Comparison of ENCODE assay signal across 8 mouse cellular contexts in genomic region chr2:59438479-59438935, GRCm38 (mm10). TPM values are rescaled to one million over a fixed set of nuclear protein-coding genes. Genes with fewer than 3 reads are reported as not detected.
DNase-seq lines count a peak whose midpoint lies in the region; ATAC-seq and TF ChIP-seq lines count a peak whose summit lies in the region.

No protein-coding gene starts in this region.

- intact Hi-C loops in left cerebral cortex, postnatal 36 days (cut with DNase I): loop anchor here (5.0 to 10.0 kb wide), 4 partner anchors 276 to 756 kb away; partner anchors contain the start of genes Ccdc148 and Pkp4

- no peaks in the 10 kb centered on the region for H3K36me3 ChIP-seq in intestine, postnatal 0 days (ENCODE audit: control insufficient read depth, insufficient read depth)
- H3K36me3 ChIP-seq in midbrain, embryonic 10.5 days: no peaks in the 10 kb centered on the region

- DNase-seq in 416B (ENCODE audit: low read depth): peak; percentile 89
- DNase-seq in adrenal gland, adult (ENCODE audit: inconsistent age in 2 of 2, low spot score in 1 of 2): peak; percentile 76 to 94
- DNase-seq in embryo, embryonic 10 days (ENCODE audit: low spot score): peak; percentile 86
- peak; percentile 45 to 67 for DNase-seq in left cerebral cortex, postnatal 36 days (ENCODE audit: low spot score in 2 of 2)
- DNase-seq in midbrain, embryonic 10.5 days (ENCODE audit: low spot score): peak; percentile 45
- peak; percentile 8 to 34 for DNase-seq in spleen, postnatal 10 days (ENCODE audit: low spot score in 2 of 2)

- no peak overlapping the region for H3K9ac ChIP-seq in intestine, postnatal 0 days (ENCODE audit: low read depth, low read length)

- no peak overlapping the region for H3K27ac ChIP-seq in intestine, postnatal 0 days (ENCODE audit: low read depth, low read length)
- H3K27ac ChIP-seq in midbrain, embryonic 10.5 days (replicated peaks): no peak overlapping the region

- H3K4me2 ChIP-seq in intestine, postnatal 0 days (replicated peaks; ENCODE audit: low read depth): peak overlapping the region; percentile 58

- no peaks in the 10 kb centered on the region for H3K9me3 ChIP-seq in intestine, postnatal 0 days (ENCODE audit: control insufficient read depth)
- no peaks in the 10 kb centered on the region for H3K9me3 ChIP-seq in midbrain, embryonic 10.5 days (replicated peaks)

- H3K27me3 ChIP-seq in intestine, postnatal 0 days (replicated peaks; ENCODE audit: control insufficient read depth, insufficient read depth, low read length): no peaks in the 10 kb centered on the region
- H3K27me3 ChIP-seq in midbrain, embryonic 10.5 days (ENCODE audit: low read depth, poor library complexity, severe bottlenecking): no peaks in the 10 kb centered on the region

- H3K4me3 ChIP-seq in intestine, postnatal 0 days (ENCODE audit: low read depth, low read length): peak overlapping the region; percentile 17; the same call in 1 of the 2 replicates
- no peak overlapping the region for H3K4me3 ChIP-seq in midbrain, embryonic 10.5 days

- ATAC-seq in granulocyte monocyte progenitor cell, adult 5-6 weeks (replicated peaks; ENCODE audit: poor library complexity, severe bottlenecking): peak; percentile 85
- ATAC-seq in intestine, postnatal 0 days: peak; percentile 85

- WGBS in intestine, postnatal 0 days: 10% methylated on average over 10 of the region's 10 CpGs
- 29% methylated on average over 10 of the region's 10 CpGs for WGBS in midbrain, embryonic 10.5 days

- peak; percentile 82 for TF ChIP-seq CTCF in intestine, postnatal 0 days (IDR thresholded peaks at IDR 0.05; ENCODE audit: low read depth)

- H3K4me1 ChIP-seq in intestine, postnatal 0 days (replicated peaks; ENCODE audit: control insufficient read depth, insufficient read depth, low read length): no peaks in the 10 kb centered on the region
- H3K4me1 ChIP-seq in midbrain, embryonic 10.5 days: no peaks in the 10 kb centered on the region

RNA-seq across cellular contexts. Expression of gene Dapl1, which starts 45.9 kb away (rescaled TPM):
- total RNA-seq in granulocyte monocyte progenitor cell, adult 5-6 weeks (2014; fragmentation: Nextera tagmentation): not detected in 2 replicates
- not detected in 2 replicates for total RNA-seq in granulocyte monocyte progenitor cell, adult 5-6 weeks (2017)
- 2.0 and 3.0 TPM in 2 replicates for polyA plus RNA-seq in intestine, postnatal 0 days (2015; fragmentation: Nextera tagmentation; extraction: Ambion mirVana)
- 1 to 10 TPM in 1 of 2 experiments, under 1 TPM in 1; 0.81 to 1.8 TPM for total RNA-seq in left cerebral cortex, postnatal 36 days (2021)
- 0.84 and 1.8 TPM in 2 replicates for polyA plus RNA-seq in midbrain, embryonic 10.5 days (2016; fragmentation: Nextera tagmentation; extraction: Ambion mirVana)

Comparison
In these comparisons a context has a peak if more than half of its experiments do, and no peak if none do; other contexts are left out.
1. DNase-seq: peak in every context shown above with its lines; median percentile 89 in 416B; 86 in embryo, embryonic 10 days; 85 in adrenal gland, adult; 56 in left cerebral cortex, postnatal 36 days; 45 in midbrain, embryonic 10.5 days; 21 in spleen, postnatal 10 days.